Mouse (Mus musculus) CD4-positive, CD25-positive, alpha-beta regulatory T cell (primary cell): Measurements from ENCODE around the gene S1pr5. TPM values are rescaled to one million over a fixed set of nuclear protein-coding genes. Genes with fewer than 3 reads are reported as not detected.

Experiments used
- polyA plus RNA-seq: library from polyadenylated mRNA; unstranded; fragments of 100-300 nt; shearing (Covaris generic); gene quantifications from one replicate; pipeline ENCODE4 v1.2.1, GENCODE M21; 2017

S1pr5 gene
- 0.07 TPM for polyA plus RNA-seq

GRCm38 (mm10) chr9:21248326-21248725 lies at the start of gene S1pr5:
S1pr5 (minus strand) TSS chr9:21248443.

GRCm38 (mm10) chr9:21291022-21291787 lies 43.0 kb upstream of the S1pr5 start, which contains the start of gene Cdkn2d:
Cdkn2d (minus strand) TSS chr9:21291407.

GRCm38 (mm10) chr9:21287571-21288402 lies 39.5 kb upstream of the S1pr5 start, which contains the start of gene Kri1:
Kri1 (minus strand) TSS chr9:21287969.

DNA sequence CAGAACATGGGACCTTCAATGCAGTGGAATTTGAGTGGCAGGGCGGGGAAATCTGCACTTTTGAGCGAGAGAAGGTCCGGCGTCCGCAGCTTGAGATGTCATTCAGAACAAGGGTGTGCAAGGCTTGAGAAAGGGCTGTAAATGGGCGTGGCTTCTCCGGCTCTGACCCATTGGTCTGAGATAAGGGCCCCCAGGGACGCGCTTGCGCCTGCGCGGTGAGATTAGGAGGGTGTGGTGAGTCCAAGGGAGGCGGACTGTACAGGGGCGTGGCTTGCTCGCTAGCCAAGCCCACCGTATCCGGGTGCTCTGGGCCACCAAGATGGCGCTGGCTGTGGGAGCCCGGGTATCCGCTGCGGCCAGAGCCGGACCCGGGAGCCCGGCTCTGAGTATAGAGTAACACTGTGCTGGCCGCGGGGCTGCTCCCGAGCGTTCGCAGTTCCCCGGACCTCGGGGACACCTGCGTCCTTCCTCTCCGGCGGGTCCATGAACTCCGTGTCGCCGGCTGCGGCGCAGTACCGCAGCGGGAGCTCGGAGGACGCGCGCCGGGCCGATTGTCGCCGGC lies 16.8 kb upstream of the S1pr5 start, which contains the start of gene Atg4d:
Gene Atg4d, plus strand, starts transcription at position 294 of the 562 bp plus-strand sequence.

GRCm38 (mm10) chr9:21238733-21239464 lies 9.3 kb downstream of the S1pr5 start, which contains the start of gene Keap1:
Keap1 (minus strand) TSS chr9:21239361.

Other genes with a start within 250 kb of the S1pr5 start
- 112 TPM for gene Mrpl4, start 245.7 kb downstream of the S1pr5 start, polyA plus RNA-seq
- 66.0 TPM for gene Icam1, start 232.5 kb downstream of the S1pr5 start, polyA plus RNA-seq
- 1.2 TPM for gene Icam4, start 219.1 kb downstream of the S1pr5 start, polyA plus RNA-seq
- gene Icam5, start 216.4 kb downstream of the S1pr5 start, polyA plus RNA-seq, result 0.83 TPM
- 0.20 TPM for gene Zglp1, start 181.3 kb downstream of the S1pr5 start, polyA plus RNA-seq
- gene Gm49373, start 175.3 kb downstream of the S1pr5 start, polyA plus RNA-seq, result 0.24 TPM
- 37.0 TPM for gene Fdx1l, start 174.8 kb downstream of the S1pr5 start, polyA plus RNA-seq
- gene Gm38431, start 156.4 kb downstream of the S1pr5 start, polyA plus RNA-seq, result 4.2 TPM
- gene Raver1, start 156.4 kb downstream of the S1pr5 start, polyA plus RNA-seq, result 80.5 TPM
- gene Tyk2, start 117.2 kb downstream of the S1pr5 start, polyA plus RNA-seq, result 71.5 TPM
- gene Cdc37, start 98.5 kb downstream of the S1pr5 start, polyA plus RNA-seq, result 324 TPM
- 1.3 TPM for gene Pde4a, start 82.7 kb downstream of the S1pr5 start, polyA plus RNA-seq
- 66.8 TPM for gene Keap1, start 9.1 kb downstream of the S1pr5 start, polyA plus RNA-seq
- 75.3 TPM for gene Atg4d, start 16.9 kb upstream of the S1pr5 start, polyA plus RNA-seq
- gene Kri1, start 39.5 kb upstream of the S1pr5 start, polyA plus RNA-seq, result 30.0 TPM
- 143 TPM for gene Cdkn2d, start 43.0 kb upstream of the S1pr5 start, polyA plus RNA-seq
- 3.5 TPM for gene Ap1m2, start 63.9 kb upstream of the S1pr5 start, polyA plus RNA-seq
- 568 TPM for gene Slc44a2, start 72.3 kb upstream of the S1pr5 start, polyA plus RNA-seq
- 60.6 TPM for gene Ilf3, start 119.4 kb upstream of the S1pr5 start, polyA plus RNA-seq
- 38.4 TPM for gene Qtrt1, start 163.4 kb upstream of the S1pr5 start, polyA plus RNA-seq
- 234 TPM for gene Dnm2, start 176.5 kb upstream of the S1pr5 start, polyA plus RNA-seq